Mouse (Mus musculus): Measurements from ENCODE around the gene Gm42791. TPM values are rescaled to one million over a fixed set of nuclear protein-coding genes. Genes with fewer than 3 reads are reported as not detected.

Gene Gm42791
- total and polyA plus RNA-seq, 3 experiments: 0.42 to 1.3 TPM; not detected in 1

DNA sequence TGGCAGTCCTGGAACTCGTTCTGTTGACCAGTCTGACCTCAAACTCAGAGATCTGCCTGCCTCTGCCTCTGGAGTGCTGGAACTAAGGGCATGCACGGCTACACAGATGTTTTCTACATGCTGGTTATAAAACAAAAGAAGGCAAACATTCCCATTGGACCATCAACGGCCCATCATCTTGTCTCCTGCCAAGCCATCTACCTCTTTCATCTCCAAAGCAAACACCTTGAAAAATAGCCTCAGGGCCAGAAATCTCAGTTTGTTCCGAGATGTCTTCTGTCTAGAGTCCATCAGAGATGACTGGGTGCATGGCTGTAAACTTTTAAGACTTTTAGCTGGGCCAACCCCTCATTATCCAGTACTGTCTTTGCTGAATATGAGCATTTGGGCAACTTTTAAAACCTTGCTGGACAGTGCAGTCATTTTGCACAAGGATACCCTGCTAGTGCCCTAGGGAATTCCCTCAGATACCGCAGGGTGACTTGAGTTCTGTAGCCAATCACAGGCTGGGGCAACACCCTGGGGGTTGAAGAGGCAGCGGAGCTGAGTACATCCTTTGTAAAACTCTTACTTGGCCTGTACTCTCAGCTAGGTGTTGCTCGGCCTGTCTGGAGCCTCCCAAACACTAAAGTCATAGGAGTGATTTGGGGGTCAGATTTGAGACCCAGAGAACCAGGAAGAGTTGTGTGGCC, 19.0 kb upstream of the Gm42791 start (continued):
- TF ChIP-seq ETS1 (conservative IDR thresholded peaks at IDR 0.05; ENCODE audit: low read depth, low read length) (no peak), SMC3 (IDR thresholded peaks at IDR 0.05; ENCODE audit: low read depth, low read length) (no peak), TCF12 (IDR thresholded peaks at IDR 0.05; ENCODE audit: low read depth, low read length) (peak; percentile 28; the same call in 1 of the 2 replicates), TBP (conservative IDR thresholded peaks at IDR 0.05; ENCODE audit: low read depth, low read length) (0 out of 2 replicates have a peak, but pooled peaks have one; percentile 21)

DNA sequence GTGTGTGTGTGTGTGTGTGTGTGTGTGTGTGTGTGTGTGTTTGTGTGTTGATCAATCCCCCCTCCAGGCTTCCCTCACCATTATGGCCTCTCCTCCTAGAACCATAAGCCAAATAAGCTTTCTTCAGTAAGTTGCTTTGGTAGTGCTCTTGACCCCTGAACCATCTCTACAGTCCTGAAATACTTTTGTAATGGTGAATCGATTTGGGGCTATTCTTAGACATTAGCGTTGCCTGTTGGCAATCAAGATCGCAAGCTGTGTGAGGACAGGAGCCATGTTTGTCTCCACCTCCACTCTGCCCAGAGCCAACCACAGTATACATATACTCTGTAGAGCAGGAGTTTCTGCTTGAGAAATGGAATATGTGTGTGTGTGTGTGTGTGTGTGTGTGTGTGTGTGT, 14.2 kb upstream of the Gm42791 start:
- H3K79me2 ChIP-seq (replicated peaks; ENCODE audit: control insufficient read depth, extremely low read depth, insufficient read depth, poor library complexity, severe bottlenecking): no peaks in the 10 kb centered on the region
- dilution Hi-C loops (cut with MboI; ENCODE audit: extremely low pct_ligation_motif_present, extremely low pct_unique_long_range_greater_than_20kb, low sequenced_read_pairs): no loop called here

DNA sequence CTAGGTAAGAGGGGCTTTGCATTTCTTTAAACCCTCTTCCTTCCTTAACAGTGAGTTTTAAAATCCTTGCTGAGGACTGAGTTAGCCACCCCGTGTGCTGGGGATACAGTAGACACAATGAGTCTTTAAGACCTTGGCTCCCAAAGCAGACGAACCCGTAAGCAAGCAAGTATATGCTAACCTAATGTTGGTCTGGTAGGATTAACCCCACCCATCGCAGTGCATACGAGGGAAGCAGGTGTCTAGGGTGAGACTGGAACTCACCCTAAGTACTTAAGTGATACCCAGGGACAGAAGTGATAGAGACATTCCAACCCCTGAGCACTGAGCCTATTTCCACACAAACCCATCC, 12.3 kb upstream of the Gm42791 start:
- no peak overlapping the region for H3K9ac ChIP-seq (ENCODE audit: insufficient read depth, low read depth)
- H3K27ac ChIP-seq (ENCODE audit: insufficient read depth, low read depth): no peak overlapping the region
- TF ChIP-seq BHLHE40 (IDR thresholded peaks at IDR 0.05; ENCODE audit: low read depth, low read length): no peak
- TF ChIP-seq MXI1 (IDR thresholded peaks at IDR 0.05; ENCODE audit: low read depth, low read length): no peak
- TF ChIP-seq SMC3 (IDR thresholded peaks at IDR 0.05; ENCODE audit: low read depth, low read length): no peak
- TF ChIP-seq GABPA (IDR thresholded peaks at IDR 0.05; ENCODE audit: insufficient replicate concordance, low read depth, low read length): no peak
- no peak for TF ChIP-seq EP300 (IDR thresholded peaks at IDR 0.05; ENCODE audit: low read length)
- no peak for TF ChIP-seq HCFC1 (IDR thresholded peaks at IDR 0.05; ENCODE audit: low read depth, low read length)
- TF ChIP-seq JUN (IDR thresholded peaks at IDR 0.05; ENCODE audit: insufficient read depth, low read depth, low read length): no peak
- TF ChIP-seq E2F4 (IDR thresholded peaks at IDR 0.05; ENCODE audit: insufficient replicate concordance, low read depth, low read length): no peak
- TF ChIP-seq MAFK (IDR thresholded peaks at IDR 0.05; ENCODE audit: insufficient replicate concordance, low read length): no peak
- TF ChIP-seq ETS1 (conservative IDR thresholded peaks at IDR 0.05; ENCODE audit: low read depth, low read length): no peak
- no peak for TF ChIP-seq ZNF384 (IDR thresholded peaks at IDR 0.05; ENCODE audit: low read depth, low read length)
- TF ChIP-seq POLR2A (IDR thresholded peaks at IDR 0.05; ENCODE audit: low read depth, low read length): no peak
- no peak for TF ChIP-seq KAT2A (IDR thresholded peaks at IDR 0.05; ENCODE audit: insufficient replicate concordance, low read length)
- no peak for TF ChIP-seq MAX (IDR thresholded peaks at IDR 0.05; ENCODE audit: low read length)
- TF ChIP-seq TCF12 (IDR thresholded peaks at IDR 0.05; ENCODE audit: low read depth, low read length): no peak
- TF ChIP-seq TBP (conservative IDR thresholded peaks at IDR 0.05; ENCODE audit: low read depth, low read length): no peak
- TF ChIP-seq UBTF (IDR thresholded peaks at IDR 0.05; ENCODE audit: low read depth, low read length): no peak
- no peaks in the 10 kb centered on the region for H3K27me3 ChIP-seq (replicated peaks)
- dilution Hi-C loops (cut with MboI; ENCODE audit: extremely low pct_ligation_motif_present, extremely low pct_unique_long_range_greater_than_20kb, low sequenced_read_pairs) (no loop called here), in situ Hi-C loops (cut with MboI; ENCODE audit: low pct_ligation_motif_present, low pct_unique_long_range_greater_than_20kb, low sequenced_read_pairs) (no loop called here)
- no peak for DNase-seq (ENCODE audit: extremely low read depth)
- H3K4me3 ChIP-seq (replicated peaks in 1 of 3; ENCODE audit: low read depth in 2 of 3, low read length in 2 of 3, poor library complexity in 1 of 3): no peak overlapping the region
- no peak overlapping the region for H3K4me2 ChIP-seq (ENCODE audit: insufficient read depth, low read depth, poor library complexity, severe bottlenecking)
- H3K79me2 ChIP-seq (replicated peaks; ENCODE audit: control insufficient read depth, extremely low read depth, insufficient read depth, poor library complexity, severe bottlenecking): no peaks in the 10 kb centered on the region
- peaks cover 3% of the 10 kb centered on the region for H3K9me3 ChIP-seq (replicated peaks; ENCODE audit: low read length)
- H3K36me3 ChIP-seq (replicated peaks in 1 of 2; ENCODE audit: control insufficient read depth in 1 of 2, insufficient read depth in 1 of 2, low read length in 1 of 2): peaks cover 0 to 2% of the 10 kb centered on the region in 2 experiments
- peaks cover 4 to 39% of the 10 kb centered on the region in 2 experiments for H3K4me1 ChIP-seq (ENCODE audit: control insufficient read depth in 1 of 2, insufficient read depth in 2 of 2)

More for the DNA sequence above, 14.2 kb upstream of the Gm42791 start:
- no peak for TF ChIP-seq POLR2AphosphoS2 (IDR thresholded peaks at IDR 0.05; ENCODE audit: low read depth, low read length)
- TF ChIP-seq JUND (conservative IDR thresholded peaks at IDR 0.05; ENCODE audit: low read depth, low read length): no peak
- no peak for TF ChIP-seq ETS1 (conservative IDR thresholded peaks at IDR 0.05; ENCODE audit: low read depth, low read length)
- TF ChIP-seq JUN (IDR thresholded peaks at IDR 0.05; ENCODE audit: insufficient read depth, low read depth, low read length): no peak
- no peak for TF ChIP-seq PAX5 (IDR thresholded peaks at IDR 0.05; ENCODE audit: low read length)
- TF ChIP-seq POLR2A (IDR thresholded peaks at IDR 0.05; ENCODE audit: low read depth, low read length): no peak
- no peaks in the 10 kb centered on the region for H3K27me3 ChIP-seq (replicated peaks)
- no peak overlapping the region for H3K4me3 ChIP-seq (replicated peaks in 1 of 3; ENCODE audit: low read depth in 2 of 3, low read length in 2 of 3, poor library complexity in 1 of 3)
- H3K9me3 ChIP-seq (replicated peaks; ENCODE audit: low read length): peaks cover 8% of the 10 kb centered on the region
- no peak overlapping the region for H3K9ac ChIP-seq (ENCODE audit: insufficient read depth, low read depth)
- no peak overlapping the region for H3K4me2 ChIP-seq (ENCODE audit: insufficient read depth, low read depth, poor library complexity, severe bottlenecking)
- H3K27ac ChIP-seq (ENCODE audit: insufficient read depth, low read depth): no peak overlapping the region
- no peak for DNase-seq (ENCODE audit: extremely low read depth)
- H3K36me3 ChIP-seq (replicated peaks in 1 of 2; ENCODE audit: control insufficient read depth in 1 of 2, insufficient read depth in 1 of 2, low read length in 1 of 2): peaks cover 0 to 2% of the 10 kb centered on the region in 2 experiments
- in situ Hi-C loops (cut with MboI; ENCODE audit: low pct_ligation_motif_present, low pct_unique_long_range_greater_than_20kb, low sequenced_read_pairs): no loop called here
- H3K4me1 ChIP-seq (ENCODE audit: control insufficient read depth in 1 of 2, insufficient read depth in 2 of 2): peaks cover 2 to 39% of the 10 kb centered on the region in 2 experiments
